Mouse (Mus musculus): ENCODE data around the gene Mansc1.

DNA sequence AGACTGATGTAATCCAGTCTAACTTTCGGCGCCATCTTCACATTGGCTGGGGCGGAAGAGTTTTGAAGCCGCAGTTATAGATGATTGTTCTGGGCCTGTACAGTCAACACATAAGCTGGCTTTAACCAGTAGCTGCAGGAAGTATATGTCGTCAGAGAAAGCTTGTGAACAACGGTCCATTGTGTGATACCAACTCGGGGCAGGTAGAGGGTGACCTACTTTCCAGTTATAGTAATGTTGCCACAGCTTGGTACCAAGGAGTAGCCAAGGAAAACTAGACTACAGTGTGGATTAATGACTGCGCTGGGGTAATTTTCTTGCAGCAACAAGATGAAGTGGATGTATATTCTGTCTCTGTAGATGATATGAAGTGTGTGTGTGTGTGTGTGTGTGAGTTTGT lies 1.3 kb upstream of the Mansc1 start:
- TF ChIP-seq CTCF (IDR thresholded peaks at IDR 0.05; ENCODE audit: low read depth) (no peak), EP300 (IDR thresholded peaks at IDR 0.05; ENCODE audit: low read depth) (no peak)
